Comparison of ENCODE assay signal across 12 mouse cellular contexts in genomic region chr12:79984025-79984790, GRCm38 (mm10).
DNase-seq lines count a peak whose midpoint lies in the region; ATAC-seq and TF ChIP-seq lines count a peak whose summit lies in the region.
"Had no signal": no experiment of that assay in that cellular context is flagged by ENCODE, and none has a peak within 500 bp of the region (broad histone marks: within the 10 kb centered on the region; RNA-seq: fewer than 3 reads in every experiment).

No protein-coding gene starts in this region.

- H3K27ac ChIP-seq in heart, embryonic 11.5 days (ENCODE audit: low read depth, low read length): 0 out of 2 replicates have a peak overlapping the region, but pooled peaks have one; percentile 50
- 0 out of 2 replicates have a peak overlapping the region, but pooled peaks have one; percentile 15 for H3K27ac ChIP-seq in lung, embryonic 16.5 days (ENCODE audit: low read length)
- H3K27ac ChIP-seq in intestine, embryonic 15.5 days: peak overlapping the region; percentile 45; the same call in 1 of the 2 replicates
- H3K27ac ChIP-seq: forebrain, embryonic 12.5 days; hindbrain, embryonic 15.5 days had no signal

- H3K9ac ChIP-seq in heart, embryonic 11.5 days (ENCODE audit: low read depth, low read length): no peak overlapping the region
- H3K9ac ChIP-seq in lung, embryonic 16.5 days (ENCODE audit: low read length): no peak overlapping the region
- H3K9ac ChIP-seq in intestine, embryonic 15.5 days: no peak overlapping the region
- H3K9ac ChIP-seq: forebrain, embryonic 12.5 days; hindbrain, embryonic 15.5 days had no signal

- H3K27me3 ChIP-seq in heart, embryonic 11.5 days (ENCODE audit: control insufficient read depth, insufficient read depth, low read length): no peaks in the 10 kb centered on the region
- no peaks in the 10 kb centered on the region for H3K27me3 ChIP-seq in lung, embryonic 16.5 days (ENCODE audit: control insufficient read depth, insufficient read depth, low read depth, low read length)
- H3K27me3 ChIP-seq in intestine, embryonic 15.5 days (replicated peaks): no peaks in the 10 kb centered on the region
- H3K27me3 ChIP-seq: forebrain, embryonic 12.5 days; hindbrain, embryonic 15.5 days had no signal

- ATAC-seq in heart, embryonic 11.5 days (replicated peaks; ENCODE audit: insufficient number of reproducible peaks, low FRiP score, low TSS enrichment): no peak
- no peak for ATAC-seq in lung, embryonic 16.5 days (ENCODE audit: low read depth)
- ATAC-seq in intestine, embryonic 15.5 days: no peak

- no peak overlapping the region for H3K4me2 ChIP-seq in heart, embryonic 11.5 days
- no peak overlapping the region for H3K4me2 ChIP-seq in lung, embryonic 16.5 days (ENCODE audit: low read depth, low read length)
- H3K4me2 ChIP-seq in intestine, embryonic 15.5 days (replicated peaks): no peak overlapping the region
- H3K4me2 ChIP-seq: forebrain, embryonic 12.5 days; hindbrain, embryonic 15.5 days had no signal

- DNase-seq in heart, postnatal 10 days: no peak
- no peak for DNase-seq in lung, adult 2 months
- no peak for DNase-seq in ovary, postnatal 36 days (ENCODE audit: low spot score)
- no peak for DNase-seq in adipocyte (ENCODE audit: low spot score)
- no peak for DNase-seq in thymus, postnatal 10 days (ENCODE audit: low spot score in 2 of 2)
- DNase-seq: adrenal gland, postnatal 25 days; kidney, postnatal 36 days had no signal

- H3K4me3 ChIP-seq in heart, embryonic 11.5 days (ENCODE audit: low read depth, low read length): no peak overlapping the region
- no peak overlapping the region for H3K4me3 ChIP-seq in lung, embryonic 16.5 days (ENCODE audit: low read length)
- H3K4me3 ChIP-seq in lung, adult 2 months (replicated peaks; ENCODE audit: extremely low read depth, low read depth, low read length): no peak overlapping the region
- no peak overlapping the region for H3K4me3 ChIP-seq in intestine, embryonic 15.5 days (replicated peaks)
- H3K4me3 ChIP-seq: forebrain, embryonic 12.5 days; hindbrain, embryonic 15.5 days had no signal

- H3K9me3 ChIP-seq in heart, embryonic 11.5 days (replicated peaks; ENCODE audit: control insufficient read depth, low read length): no peaks in the 10 kb centered on the region
- no peaks in the 10 kb centered on the region for H3K9me3 ChIP-seq in lung, embryonic 16.5 days (ENCODE audit: control insufficient read depth, low read length)
- H3K9me3 ChIP-seq in intestine, embryonic 15.5 days: no peaks in the 10 kb centered on the region
- H3K9me3 ChIP-seq: forebrain, embryonic 12.5 days; hindbrain, embryonic 15.5 days had no signal

- no peaks in the 10 kb centered on the region for H3K36me3 ChIP-seq in heart, embryonic 11.5 days (ENCODE audit: control insufficient read depth, insufficient read depth, low read length)
- H3K36me3 ChIP-seq in lung, embryonic 16.5 days (ENCODE audit: control insufficient read depth, insufficient read depth, low read length): no peaks in the 10 kb centered on the region
- no peaks in the 10 kb centered on the region for H3K36me3 ChIP-seq in intestine, embryonic 15.5 days
- H3K36me3 ChIP-seq: forebrain, embryonic 12.5 days; hindbrain, embryonic 15.5 days had no signal

- intact Hi-C loops in heart, postnatal 10 days (cut with DNase I): loop anchor here (5.0 kb wide), 1 partner anchor 78 kb away; no protein-coding TSS in a partner anchor

- no peak for TF ChIP-seq POLR2A in lung, adult 2 months (IDR thresholded peaks at IDR 0.05; ENCODE audit: borderline replicate concordance, extremely low read depth, low read depth, low read length)

- 46% methylated on average over 10 of the region's 10 CpGs for WGBS in heart, embryonic 11.5 days (ENCODE audit: insufficient replicate concordance)
- 54% methylated on average over 10 of the region's 10 CpGs for WGBS in lung, embryonic 16.5 days
- 77% methylated on average over 10 of the region's 10 CpGs for WGBS in lung, adult 2 months
- WGBS in intestine, embryonic 15.5 days: 61% methylated on average over 10 of the region's 10 CpGs

- H3K4me1 ChIP-seq in heart, embryonic 11.5 days (ENCODE audit: control insufficient read depth, insufficient read depth, low read length): peaks cover 43% of the 10 kb centered on the region
- H3K4me1 ChIP-seq in lung, embryonic 16.5 days (replicated peaks; ENCODE audit: control insufficient read depth, insufficient read depth, low read length): peaks cover 27% of the 10 kb centered on the region
- H3K4me1 ChIP-seq in lung, adult 2 months (ENCODE audit: control insufficient read depth, insufficient read depth, low read length): peaks cover 2% of the 10 kb centered on the region; the same call in 1 of the 2 replicates
- peaks cover 43% of the 10 kb centered on the region for H3K4me1 ChIP-seq in intestine, embryonic 15.5 days (replicated peaks)

- TF ChIP-seq CTCF in lung, adult 2 months (IDR thresholded peaks at IDR 0.05; ENCODE audit: insufficient read depth, low read length): no peak
